Mouse (Mus musculus) stomach, embryonic 14.5 days (tissue): ENCODE data around the gene Pnrc1. TPM values are rescaled to one million over a fixed set of nuclear protein-coding genes. Genes with fewer than 3 reads are reported as not detected.

ENCODE experiments used
- ATAC-seq: fragments of 200-750 bp; cut with Nextera tagmentation; 2 replicates; pipeline ENCODE4 v1.8.0; 2017; ENCODE audit warnings: low read depth, moderate TSS enrichment; ENCODE audit not compliant: insufficient number of reproducible peaks, insufficient read depth, low FRiP score
- H3K27ac ChIP-seq: fragments of 300-500 bp; sonication (generic); 2 replicates; pipeline ENCODE4 v1.5.1; 2014; ENCODE audit warnings: mild to moderate bottlenecking, low read length, moderate library complexity, mixed read lengths
- H3K27me3 ChIP-seq: fragments of 300-500 bp; sonication (generic); 2 replicates; pipeline ENCODE4 v1.6.1; 2014; ENCODE audit warnings: low read length, control low read depth, mixed read lengths; ENCODE audit not compliant: control insufficient read depth, insufficient read depth
- H3K36me3 ChIP-seq: fragments of 300-500 bp; sonication (generic); 2 replicates; pipeline ENCODE4 v1.6.1; 2014; ENCODE audit warnings: mild to moderate bottlenecking, control low read depth, low read length, moderate library complexity, mixed read lengths; ENCODE audit not compliant: control insufficient read depth, insufficient read depth
- H3K4me1 ChIP-seq: fragments of 300-500 bp; sonication (generic); 2 replicates; pipeline ENCODE4 v1.6.1; 2014; ENCODE audit warnings: low read length, control low read depth, mixed read lengths; ENCODE audit not compliant: control insufficient read depth, insufficient read depth
- H3K4me2 ChIP-seq: fragments of 300-500 bp; sonication (generic); replicated peaks from 2 replicates; pipeline ENCODE4 v1.6.1; 2014; ENCODE audit warnings: low read depth, low read length, control low read depth
- H3K4me3 ChIP-seq: fragments of 300-500 bp; sonication (generic); 2 replicates; pipeline ENCODE4 v1.5.1; 2014; ENCODE audit warnings: low read depth, low read length, control low read depth
- H3K9ac ChIP-seq: fragments of 300-500 bp; sonication (generic); replicated peaks from 2 replicates; pipeline ENCODE4 v1.6.1; 2014; ENCODE audit warnings: low read depth, mild to moderate bottlenecking, control low read depth, low read length, moderate library complexity, mixed read lengths
- H3K9me3 ChIP-seq: fragments of 300-500 bp; sonication (generic); 2 replicates; pipeline ENCODE4 v1.6.1; 2016; ENCODE audit warnings: low read depth, low read length, control low read depth; ENCODE audit not compliant: control insufficient read depth
- WGBS: fragments of 180-500 bp; shearing (Covaris S2); extraction: QIAGEN DNeasy Blood & Tissue Kit; methylation state at CpG from one replicate; pipeline ENCODE4 v1.1.7; 2014; 5-methylcytosine and 5-hydroxymethylcytosine counted together
- polyA plus RNA-seq: library from polyadenylated mRNA; unstranded; fragments of >200 nt; fragmentation: Nextera tagmentation; extraction: Ambion mirVana; gene quantifications from 2 replicates; pipeline ENCODE4 v1.2.1, GENCODE M21; 2014

The Pnrc1 gene
- polyA plus RNA-seq, 1 experiment from 2014 or later: 112 TPM

DNA sequence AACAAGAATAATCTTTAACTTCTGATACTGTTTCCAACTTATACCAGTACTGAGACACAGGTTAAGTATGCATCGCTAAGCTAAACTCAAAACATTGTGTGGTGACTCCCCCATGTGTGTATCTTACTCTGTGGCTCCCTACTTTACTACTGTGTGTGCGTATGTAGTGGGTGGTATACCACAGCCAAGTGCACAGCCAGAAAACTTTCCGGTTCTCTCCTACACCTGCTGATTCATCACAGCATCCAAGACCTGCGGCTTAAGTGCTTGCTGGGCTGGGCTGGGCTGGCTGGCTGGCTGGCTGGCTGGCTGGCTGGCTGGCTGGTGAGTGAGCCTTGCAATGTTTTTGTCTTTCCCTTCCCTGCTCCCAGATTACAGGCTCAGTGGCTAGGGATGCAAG lies 46.0 kb downstream of the Pnrc1 start:
- H3K9ac ChIP-seq: no peak overlapping the region
- H3K9me3 ChIP-seq: no peaks in the 10 kb centered on the region
- H3K36me3 ChIP-seq: peaks cover 30% of the 10 kb centered on the region
- no peak overlapping the region for H3K4me3 ChIP-seq
- 0 out of 2 replicates have a peak, but pooled peaks cover 9% of the 10 kb centered on the region for H3K4me1 ChIP-seq
- 91% methylated on average over 4 of the region's 4 CpGs for WGBS
- no peaks in the 10 kb centered on the region for H3K27me3 ChIP-seq
- no peak overlapping the region for H3K27ac ChIP-seq
- H3K4me2 ChIP-seq: no peak overlapping the region
- ATAC-seq: no peak

DNA sequence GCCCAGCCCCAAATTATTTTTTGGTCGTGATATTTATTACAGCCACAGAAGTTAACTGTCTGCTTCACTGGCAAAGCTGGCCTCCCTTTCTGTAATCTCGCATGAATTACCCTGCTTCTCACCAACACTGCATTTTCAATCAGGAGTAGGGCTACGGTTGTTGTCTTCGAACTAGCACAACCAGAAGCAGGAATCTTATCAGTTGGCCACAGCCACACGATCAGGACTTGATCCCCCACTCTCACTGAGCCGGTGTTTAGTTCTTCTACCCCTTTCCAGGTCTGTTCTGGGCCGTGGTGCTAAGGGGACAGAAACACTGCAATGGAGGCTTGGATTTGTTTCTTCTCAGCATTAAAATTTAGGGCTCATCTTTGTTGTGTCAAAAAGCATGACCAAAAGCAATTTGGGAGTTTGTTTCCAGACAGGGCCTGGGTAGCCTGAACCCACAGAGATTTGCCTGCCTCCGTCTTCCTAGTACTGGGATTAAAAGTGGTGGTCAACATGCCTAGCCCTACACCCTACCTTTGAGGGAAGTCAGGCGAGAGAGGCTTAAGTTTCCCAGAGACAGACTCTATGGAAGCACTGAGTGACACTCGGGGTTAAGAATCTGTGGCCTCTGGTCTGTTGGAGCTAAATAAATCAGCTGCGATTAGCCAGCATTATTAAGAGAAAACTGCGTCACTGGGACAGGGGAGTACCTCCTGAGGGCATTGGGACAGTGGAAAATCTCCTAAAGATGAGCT lies 46.8 kb downstream of the Pnrc1 start:
- Histone ChIP-seq H3K27me3 (no peaks in the 10 kb centered on the region), H3K36me3 (peaks cover 30% of the 10 kb centered on the region), H3K4me1 (0 out of 2 replicates have a peak, but pooled peaks cover 9% of the 10 kb centered on the region), H3K4me3 (no peak overlapping the region), H3K4me2 (no peak overlapping the region), H3K9me3 (no peaks in the 10 kb centered on the region), H3K9ac (no peak overlapping the region), H3K27ac (no peak overlapping the region)
- 76% methylated on average over 12 of the region's 12 CpGs for WGBS
- no peak for ATAC-seq

DNA sequence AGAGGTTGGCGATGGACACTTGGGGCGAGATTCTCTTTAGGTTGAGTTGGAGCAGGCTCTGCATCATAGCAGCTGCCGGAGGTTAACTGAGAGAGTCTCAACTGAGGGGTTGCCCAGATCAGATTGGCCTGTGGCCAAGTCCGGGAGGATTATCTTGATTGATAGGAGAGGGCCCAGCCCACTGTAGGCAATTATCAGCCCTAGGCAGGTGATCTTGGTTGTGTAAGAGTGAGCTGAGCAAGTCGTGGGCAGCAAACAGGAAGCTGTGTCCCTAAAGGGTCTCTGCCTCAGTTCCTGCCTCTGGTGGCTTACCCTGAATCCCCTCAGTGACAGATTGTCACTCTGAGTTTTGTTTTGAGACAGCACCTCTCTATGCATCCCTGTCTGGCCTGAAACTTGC lies 47.4 kb downstream of the Pnrc1 start:
- Histone ChIP-seq H3K27ac (no peak overlapping the region), H3K9ac (no peak overlapping the region), H3K4me2 (no peak overlapping the region), H3K9me3 (no peaks in the 10 kb centered on the region), H3K36me3 (peaks cover 30% of the 10 kb centered on the region), H3K27me3 (no peaks in the 10 kb centered on the region), H3K4me3 (no peak overlapping the region), H3K4me1 (0 out of 2 replicates have a peak, but pooled peaks cover 9% of the 10 kb centered on the region)
- no peak for ATAC-seq
- WGBS: 47% methylated on average over 5 of the region's 5 CpGs

DNA sequence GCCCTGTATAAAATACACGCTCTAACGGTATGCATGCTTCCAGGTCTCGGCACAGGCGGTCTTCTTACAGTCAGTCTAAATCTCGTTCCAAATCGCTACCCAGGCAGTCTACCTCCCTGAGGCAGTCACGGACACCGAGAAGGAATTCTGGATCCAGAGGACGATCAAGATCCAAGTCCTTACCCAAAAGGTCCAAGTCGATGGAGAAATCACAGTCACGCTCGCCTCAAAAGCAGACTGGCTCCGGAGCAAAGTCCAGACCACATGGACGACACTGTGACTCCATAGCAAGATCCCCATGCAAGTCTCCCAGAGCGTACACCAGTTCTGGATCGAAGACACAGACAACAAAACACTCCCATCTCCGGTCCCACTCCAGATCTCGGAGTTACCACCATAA lies 59.1 kb downstream of the Pnrc1 start:
- no peaks in the 10 kb centered on the region for H3K27me3 ChIP-seq
- no peak overlapping the region for H3K27ac ChIP-seq
- no peaks in the 10 kb centered on the region for H3K36me3 ChIP-seq
- no peaks in the 10 kb centered on the region for H3K9me3 ChIP-seq
- WGBS: 91% methylated on average over 18 of the region's 18 CpGs
- no peak overlapping the region for H3K4me3 ChIP-seq
- H3K9ac ChIP-seq: no peak overlapping the region
- H3K4me1 ChIP-seq: no peaks in the 10 kb centered on the region
- no peak for ATAC-seq
- no peak overlapping the region for H3K4me2 ChIP-seq

DNA sequence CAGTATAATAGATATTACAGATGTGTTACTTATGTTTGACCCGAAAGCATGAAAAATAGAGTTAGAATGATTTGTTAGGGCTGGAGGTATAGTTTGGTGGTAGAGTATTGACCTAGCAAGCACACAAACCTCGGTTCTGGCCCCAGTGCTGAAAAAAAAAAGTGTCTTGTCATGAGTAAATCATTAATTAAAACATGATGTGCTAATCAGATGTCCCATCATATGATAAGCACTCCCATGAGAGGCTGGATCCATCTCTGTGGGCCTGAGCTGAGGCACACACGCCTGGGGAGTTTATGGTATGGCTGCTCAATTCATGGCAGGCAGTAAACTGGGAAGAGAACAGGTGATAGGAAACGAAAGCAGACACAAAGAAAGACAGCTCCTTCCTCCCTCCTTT lies 60.3 kb downstream of the Pnrc1 start:
- Histone ChIP-seq H3K9me3 (no peaks in the 10 kb centered on the region), H3K4me1 (no peaks in the 10 kb centered on the region), H3K4me2 (no peak overlapping the region), H3K36me3 (no peaks in the 10 kb centered on the region), H3K9ac (no peak overlapping the region), H3K27ac (no peak overlapping the region), H3K27me3 (no peaks in the 10 kb centered on the region), H3K4me3 (no peak overlapping the region)
- 72% methylated on average over 4 of the region's 4 CpGs for WGBS
- ATAC-seq: no peak

DNA sequence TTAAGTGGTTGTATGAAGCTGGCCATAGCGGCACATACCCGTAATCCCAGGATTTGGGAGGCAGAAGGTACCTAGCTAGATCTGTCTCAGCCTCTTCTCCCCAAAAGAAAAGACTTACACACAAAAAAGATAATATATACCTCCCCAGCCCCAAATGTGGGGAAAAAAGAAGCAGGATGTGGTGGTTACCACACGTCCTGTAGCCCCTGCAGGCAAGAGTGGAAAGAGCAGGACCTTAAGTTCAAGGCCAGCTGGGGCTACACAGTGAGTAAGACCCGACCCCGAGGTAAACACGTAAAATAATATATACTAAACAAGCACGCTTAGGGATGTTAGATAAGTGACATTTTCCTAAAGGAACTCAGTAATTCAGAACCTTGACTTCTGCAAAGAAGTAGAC lies 62.8 kb downstream of the Pnrc1 start:
- Histone ChIP-seq H3K9ac (no peak overlapping the region), H3K9me3 (no peaks in the 10 kb centered on the region), H3K36me3 (no peaks in the 10 kb centered on the region), H3K4me1 (0 out of 2 replicates have a peak, but pooled peaks cover 5% of the 10 kb centered on the region), H3K27ac (no peak overlapping the region), H3K4me2 (no peak overlapping the region), H3K4me3 (no peak overlapping the region), H3K27me3 (no peaks in the 10 kb centered on the region)
- WGBS: 85% methylated on average over 7 of the region's 7 CpGs
- ATAC-seq: no peak

DNA sequence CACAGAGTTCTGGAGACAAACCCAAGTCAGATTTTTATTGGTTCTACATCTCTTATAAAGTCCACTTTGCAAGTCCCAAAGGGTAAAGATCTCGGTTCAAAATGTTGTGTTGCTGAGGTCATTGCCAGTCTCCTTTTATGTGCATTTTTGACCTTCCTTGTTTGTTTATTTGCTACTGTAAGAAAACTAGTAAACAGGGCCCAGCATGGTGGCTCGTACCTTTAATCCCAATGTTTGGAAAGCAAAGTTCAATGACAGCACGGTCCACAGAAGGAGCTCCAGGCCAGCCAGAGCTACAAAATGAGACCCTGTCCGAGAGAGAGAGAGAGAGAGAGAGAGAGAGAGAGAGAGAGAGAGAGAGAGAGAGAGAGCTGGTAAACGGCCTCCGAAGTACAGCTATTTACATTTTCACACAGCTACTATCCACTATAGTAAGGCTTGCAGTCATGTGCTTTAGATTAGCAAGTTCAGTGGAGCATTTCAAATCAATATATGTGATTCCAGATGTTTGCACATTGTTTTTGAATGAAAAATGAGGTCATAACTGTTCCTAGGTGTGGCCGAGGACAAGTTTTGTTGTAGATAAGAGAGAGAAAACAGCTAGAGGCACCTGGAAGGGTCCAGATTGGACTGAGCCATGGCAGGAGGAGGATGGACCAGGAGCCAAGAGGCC lies 65.8 kb downstream of the Pnrc1 start:
- no peaks in the 10 kb centered on the region for H3K36me3 ChIP-seq
- H3K27ac ChIP-seq: no peak overlapping the region
- no peaks in the 10 kb centered on the region for H3K27me3 ChIP-seq
- no peak overlapping the region for H3K4me2 ChIP-seq
- no peak overlapping the region for H3K4me3 ChIP-seq
- no peak overlapping the region for H3K9ac ChIP-seq
- 53% methylated on average over 7 of the region's 7 CpGs for WGBS
- 0 out of 2 replicates have a peak, but pooled peaks cover 5% of the 10 kb centered on the region for H3K4me1 ChIP-seq
- ATAC-seq: no peak
- H3K9me3 ChIP-seq: no peaks in the 10 kb centered on the region

DNA sequence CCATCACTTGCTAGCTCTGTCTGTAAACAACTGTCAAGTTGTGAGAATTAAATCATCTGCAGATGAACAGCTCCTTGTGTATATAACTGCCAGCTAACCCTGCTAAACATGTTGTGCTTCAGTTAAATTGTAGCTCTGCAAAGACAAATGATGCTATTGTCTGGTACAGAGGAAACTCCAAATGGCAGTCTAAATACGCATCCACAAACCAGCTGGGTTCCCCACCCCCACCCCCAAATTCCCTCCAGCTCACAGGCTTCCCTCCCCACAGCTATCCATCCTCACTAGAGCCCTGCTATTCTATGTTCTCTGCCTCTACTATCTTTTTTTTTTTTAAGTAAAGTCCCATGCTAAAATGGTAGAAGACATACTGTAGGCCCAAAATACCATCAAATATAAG lies 68.1 kb downstream of the Pnrc1 start:
- no peak for ATAC-seq
- H3K27ac ChIP-seq: no peak overlapping the region
- H3K9ac ChIP-seq: no peak overlapping the region
- no peak overlapping the region for H3K4me3 ChIP-seq
- no peaks in the 10 kb centered on the region for H3K9me3 ChIP-seq
- H3K4me2 ChIP-seq: no peak overlapping the region
- H3K4me1 ChIP-seq: 0 out of 2 replicates have a peak, but pooled peaks cover 5% of the 10 kb centered on the region
- WGBS: 18% methylated on average over 1 of the region's 1 CpGs
- H3K36me3 ChIP-seq: no peaks in the 10 kb centered on the region
- H3K27me3 ChIP-seq: no peaks in the 10 kb centered on the region
